Mouse (Mus musculus) forebrain, embryonic 14.5 days (tissue): Measurements from ENCODE around the gene Txndc5. TPM values are rescaled to one million over a fixed set of nuclear protein-coding genes. Genes with fewer than 3 reads are reported as not detected.

Experiments used
- ATAC-seq: fragments of 200-750 bp; cut with Nextera tagmentation; 2 replicates; pipeline ENCODE4 v1.8.0; 2017; ENCODE audit warnings: mild to moderate bottlenecking, moderate library complexity
- DNase-seq: peaks from one replicate; pipeline ENCODE4 v3.0.0-alpha.2; 2015; ENCODE audit warnings: low spot score
- H3K27ac ChIP-seq: fragments of 300-500 bp; sonication (generic); 2 replicates; pipeline ENCODE4 v1.5.1; 2014; ENCODE audit warnings: low read depth, mild to moderate bottlenecking, control low read depth, low read length, moderate library complexity
- H3K27me3 ChIP-seq: fragments of 300-500 bp; sonication (generic); replicated peaks from 2 replicates; pipeline ENCODE4 v1.6.1; 2014; ENCODE audit warnings: low read length, control low read depth, mixed read lengths; ENCODE audit not compliant: control insufficient read depth, insufficient read depth
- H3K36me3 ChIP-seq: fragments of 300-500 bp; sonication (generic); 2 replicates; pipeline ENCODE4 v1.6.1; 2014; ENCODE audit warnings: low read length, control low read depth; ENCODE audit not compliant: control insufficient read depth, insufficient read depth
- H3K4me1 ChIP-seq: fragments of 300-500 bp; sonication (generic); 2 replicates; pipeline ENCODE4 v1.6.1; 2014; ENCODE audit warnings: antibody characterized with exemption, low read length, control low read depth; ENCODE audit not compliant: control insufficient read depth, insufficient read depth
- H3K4me2 ChIP-seq: fragments of 300-500 bp; sonication (generic); 2 replicates; pipeline ENCODE4 v1.6.1; 2014; ENCODE audit warnings: mild to moderate bottlenecking, control low read depth, low read length
- H3K4me3 ChIP-seq: fragments of 300-500 bp; sonication (generic); 2 replicates; pipeline ENCODE4 v1.5.1; 2014; ENCODE audit warnings: low read depth, low read length, control low read depth
- H3K9ac ChIP-seq: fragments of 300-500 bp; sonication (generic); 2 replicates; pipeline ENCODE4 v1.6.1; 2014; ENCODE audit warnings: mild to moderate bottlenecking, low read length, control low read depth, moderate library complexity
- H3K9me3 ChIP-seq: fragments of 300-500 bp; sonication (generic); replicated peaks from 2 replicates; pipeline ENCODE4 v1.6.1; 2016; ENCODE audit warnings: low read length, control low read depth, mixed read lengths; ENCODE audit not compliant: control insufficient read depth
- WGBS: fragments of 180-500 bp; shearing (Covaris S2); extraction: QIAGEN DNeasy Blood & Tissue Kit; methylation state at CpG from one replicate; pipeline ENCODE4 v1.1.7; 2014; 5-methylcytosine and 5-hydroxymethylcytosine counted together
- polyA plus RNA-seq: library from polyadenylated mRNA; unstranded; fragments of >200 nt; fragmentation: Nextera tagmentation; extraction: Ambion mirVana; gene quantifications from 2 replicates; pipeline ENCODE4 v1.2.1, GENCODE M21; 2014

Gene Txndc5
- polyA plus RNA-seq, 1 experiment from 2014 or later: 69.4 TPM

GRCm38 (mm10) chr13:38529576-38529975, 952 bp upstream of the Txndc5 start:
- no peaks in the 10 kb centered on the region for H3K27me3 ChIP-seq
- no peak for DNase-seq
- H3K36me3 ChIP-seq: no peaks in the 10 kb centered on the region
- H3K27ac ChIP-seq: no peak overlapping the region
- H3K4me2 ChIP-seq: no peak overlapping the region
- H3K9me3 ChIP-seq: no peaks in the 10 kb centered on the region
- no peak for ATAC-seq
- H3K9ac ChIP-seq: no peak overlapping the region
- peaks cover 3% of the 10 kb centered on the region; the same call in 1 of the 2 replicates for H3K4me1 ChIP-seq
- H3K4me3 ChIP-seq: no peak overlapping the region
- WGBS: 91% methylated on average over 6 of the region's 6 CpGs

GRCm38 (mm10) chr13:38527797-38528650, 600 bp downstream of the Txndc5 start:
- peaks cover 2% of the 10 kb centered on the region for H3K36me3 ChIP-seq
- peak overlapping the region; percentile 86 for H3K4me2 ChIP-seq
- DNase-seq: peak; percentile 74
- under 1% methylated on average over 72 of the region's 87 CpGs for WGBS
- peak overlapping the region; percentile 71 for H3K27ac ChIP-seq
- ATAC-seq: peak; percentile 96
- H3K9me3 ChIP-seq: no peaks in the 10 kb centered on the region
- H3K27me3 ChIP-seq: no peaks in the 10 kb centered on the region
- H3K9ac ChIP-seq: peak overlapping the region; percentile 83
- H3K4me3 ChIP-seq: peak overlapping the region; percentile 81
- peaks cover 3% of the 10 kb centered on the region; the same call in 1 of the 2 replicates for H3K4me1 ChIP-seq

- H3K36me3 ChIP-seq: peaks cover 10% of the 10 kb centered on the region
- peak overlapping the region; percentile 83 for H3K9ac ChIP-seq
- peak overlapping the region; percentile 71; the same call in 1 of the 2 replicates for H3K27ac ChIP-seq
- H3K4me1 ChIP-seq: peaks cover 3% of the 10 kb centered on the region; the same call in 1 of the 2 replicates
- peak overlapping the region; percentile 86 for H3K4me2 ChIP-seq
- WGBS: 5% methylated on average over 15 of the region's 15 CpGs
- DNase-seq (peak; percentile 45), ATAC-seq (no peak)
- peak overlapping the region; percentile 81 for H3K4me3 ChIP-seq
- no peaks in the 10 kb centered on the region for H3K27me3 ChIP-seq
- H3K9me3 ChIP-seq: no peaks in the 10 kb centered on the region
Observed at GRCm38 (mm10) chr13:38527041-38527796, 1.4 kb downstream of the Txndc5 start.

- H3K4me1 ChIP-seq: peaks cover 3% of the 10 kb centered on the region; the same call in 1 of the 2 replicates
- H3K27ac ChIP-seq: no peak overlapping the region
- no peak for ATAC-seq
- DNase-seq: no peak
- H3K36me3 ChIP-seq: peaks cover 17% of the 10 kb centered on the region
- WGBS: 82% methylated on average over 2 of the region's 2 CpGs
- no peaks in the 10 kb centered on the region for H3K9me3 ChIP-seq
- H3K4me3 ChIP-seq: no peak overlapping the region
- H3K27me3 ChIP-seq: no peaks in the 10 kb centered on the region
- no peak overlapping the region for H3K9ac ChIP-seq
- H3K4me2 ChIP-seq: no peak overlapping the region; the same call in 1 of the 2 replicates
Observed at GRCm38 (mm10) chr13:38526116-38526515, 2.5 kb downstream of the Txndc5 start.

- Histone ChIP-seq H3K4me3 (no peak overlapping the region), H3K9me3 (no peaks in the 10 kb centered on the region), H3K4me2 (no peak overlapping the region), H3K27me3 (no peaks in the 10 kb centered on the region), H3K4me1 (peaks cover 3% of the 10 kb centered on the region; the same call in 1 of the 2 replicates), H3K27ac (no peak overlapping the region), H3K36me3 (peaks cover 23% of the 10 kb centered on the region), H3K9ac (no peak overlapping the region)
- 86% methylated on average over 3 of the region's 3 CpGs for WGBS
- ATAC-seq (no peak), DNase-seq (no peak)
Observed at GRCm38 (mm10) chr13:38525261-38525660, 3.4 kb downstream of the Txndc5 start.

- Histone ChIP-seq H3K9me3 (no peaks in the 10 kb centered on the region), H3K4me2 (no peak overlapping the region), H3K27me3 (no peaks in the 10 kb centered on the region), H3K36me3 (peaks cover 41% of the 10 kb centered on the region), H3K9ac (no peak overlapping the region), H3K4me3 (no peak overlapping the region), H3K27ac (no peak overlapping the region), H3K4me1 (peaks cover 3% of the 10 kb centered on the region; the same call in 1 of the 2 replicates)
- DNase-seq (no peak), ATAC-seq (no peak)
- WGBS: 94% methylated on average over 11 of the region's 11 CpGs
Observed at GRCm38 (mm10) chr13:38523231-38523630, 5.4 kb downstream of the Txndc5 start.

- Histone ChIP-seq H3K36me3 (peaks cover 51% of the 10 kb centered on the region), H3K4me3 (no peak overlapping the region), H3K4me2 (no peak overlapping the region), H3K4me1 (peaks cover 3% of the 10 kb centered on the region; the same call in 1 of the 2 replicates), H3K27ac (no peak overlapping the region), H3K27me3 (no peaks in the 10 kb centered on the region), H3K9me3 (no peaks in the 10 kb centered on the region), H3K9ac (no peak overlapping the region)
- DNase-seq: no peak
- 76% methylated on average over 4 of the region's 4 CpGs for WGBS
- ATAC-seq: no peak
Observed at GRCm38 (mm10) chr13:38522056-38522654, 6.5 kb downstream of the Txndc5 start.

- H3K9ac ChIP-seq: no peak overlapping the region
- no peaks in the 10 kb centered on the region for H3K27me3 ChIP-seq
- H3K9me3 ChIP-seq: no peaks in the 10 kb centered on the region
- H3K4me1 ChIP-seq: no peaks in the 10 kb centered on the region
- DNase-seq (no peak), ATAC-seq (no peak)
- peaks cover 60% of the 10 kb centered on the region for H3K36me3 ChIP-seq
- no peak overlapping the region for H3K4me2 ChIP-seq
- H3K27ac ChIP-seq: no peak overlapping the region
- H3K4me3 ChIP-seq: no peak overlapping the region
- WGBS: 91% methylated on average over 11 of the region's 11 CpGs
Observed at GRCm38 (mm10) chr13:38520299-38520698, 8.3 kb downstream of the Txndc5 start.
